Mouse (Mus musculus) adrenal gland, adult 18-20 months (tissue): ENCODE measurements around the gene Cela3a. TPM values are rescaled to one million over a fixed set of nuclear protein-coding genes. Genes with fewer than 3 reads are reported as not detected.
"Not testable (repeated sequence)": the region's sequence is repeated elsewhere in the genome, so short reads cannot be mapped to it uniquely, and the experiment has no call there.

Source experiments
- DNase-seq, 2 experiments: peaks; one replicate each; pipeline ENCODE4 v3.0.0; 2021 to 2022; ENCODE audit warnings: low spot score in 2 of 2
- long read RNA-seq, 2 experiments: library from polyadenylated mRNA; stranded (forward); transcript quantifications; one replicate each; pipeline ENCODE4 v2.0.0; 2021
- total RNA-seq, 2 experiments: library from RNA; stranded (reverse); gene quantifications; 1 replicate in 1 of 2; 2 replicates in 1 of 2; pipeline ENCODE4 v1.2.3; 2021

The Cela3a gene
- total RNA-seq: not detected
- long read RNA-seq, experiment 1: 0 reads
- long read RNA-seq, experiment 2: 0 reads

DNA sequence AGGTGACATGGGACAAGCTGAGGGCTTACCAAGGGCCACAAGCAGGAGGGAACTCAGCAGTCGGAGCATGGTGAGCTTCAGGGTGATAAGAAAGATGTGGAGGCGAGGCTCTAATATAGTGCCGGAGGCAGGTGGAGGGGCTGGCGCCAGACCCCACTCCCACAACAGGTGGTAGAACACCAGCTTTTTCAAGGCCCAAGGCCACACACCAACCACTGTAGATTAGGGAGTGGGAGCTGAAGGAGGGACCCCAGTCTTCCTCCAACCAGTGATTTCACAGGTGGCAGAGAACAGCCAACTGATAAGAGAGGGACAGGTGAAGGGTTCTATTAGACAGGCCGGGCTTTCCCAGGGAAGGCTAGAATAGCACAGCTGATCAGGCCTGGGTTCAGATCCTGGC lies at the start of gene Cela3a:
Gene Cela3a (minus strand): TSS at position 101 of the 400 bp plus-strand sequence.
- no peak for DNase-seq

DNA sequence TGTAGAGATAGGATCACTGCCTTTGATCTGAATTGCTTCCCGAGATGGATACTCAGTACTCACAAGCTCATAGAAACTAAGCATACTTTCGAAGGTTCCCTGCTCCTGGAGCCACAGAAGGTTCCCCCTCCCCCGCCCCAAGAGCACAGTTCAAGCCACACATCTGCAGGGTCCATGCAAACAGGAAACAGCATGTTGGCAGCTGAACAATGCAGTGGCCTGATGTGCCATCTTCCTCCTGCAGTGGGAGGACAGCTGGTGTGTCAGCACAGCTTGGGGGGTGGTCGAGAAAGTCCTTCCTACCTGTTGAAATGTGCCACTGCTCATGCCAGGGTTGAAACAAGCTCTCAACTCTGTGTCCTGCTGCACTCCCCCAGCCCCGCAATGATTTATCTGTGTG lies 49.3 kb upstream of the Cela3a start:
- DNase-seq: no peak

DNA sequence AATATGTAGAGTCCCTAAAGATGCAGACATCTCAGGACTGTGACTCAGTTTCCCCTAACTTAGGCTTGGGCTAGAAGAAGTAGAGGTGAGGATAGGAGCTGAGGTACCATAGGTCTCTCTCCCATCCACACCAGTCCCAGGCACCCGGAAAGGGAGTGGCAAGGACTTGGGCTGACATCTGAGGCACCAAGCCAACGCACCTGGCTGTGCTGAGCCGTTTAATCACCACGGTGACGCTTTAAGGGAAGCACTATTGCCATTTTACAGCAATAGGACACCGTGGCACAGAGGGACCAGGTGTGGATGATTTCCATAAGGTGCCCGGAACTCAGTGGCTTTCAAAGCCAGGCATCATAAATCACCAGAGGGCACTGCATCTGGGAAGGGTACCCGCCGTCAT lies 48.7 kb upstream of the Cela3a start:
- DNase-seq: no peak

DNA sequence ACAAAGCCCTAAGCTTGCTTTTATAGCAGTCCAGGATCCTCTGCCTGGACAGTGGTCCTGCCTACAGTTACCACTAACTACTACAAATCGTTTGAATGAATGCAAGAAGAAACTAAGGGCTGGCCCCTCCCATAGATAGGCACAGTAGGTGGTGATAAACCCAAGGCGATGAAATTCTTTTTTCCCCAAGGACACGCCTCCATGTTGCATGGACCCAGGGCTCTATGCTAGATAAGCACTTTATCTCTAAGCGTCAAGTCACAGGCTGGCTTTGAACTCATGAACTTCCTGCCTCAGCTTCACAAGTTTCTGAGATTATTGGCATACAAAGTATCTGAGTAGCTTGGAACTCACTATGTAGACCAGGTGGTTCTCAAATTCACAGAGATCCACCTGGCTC lies 47.7 kb upstream of the Cela3a start:
- DNase-seq: no peak

DNA sequence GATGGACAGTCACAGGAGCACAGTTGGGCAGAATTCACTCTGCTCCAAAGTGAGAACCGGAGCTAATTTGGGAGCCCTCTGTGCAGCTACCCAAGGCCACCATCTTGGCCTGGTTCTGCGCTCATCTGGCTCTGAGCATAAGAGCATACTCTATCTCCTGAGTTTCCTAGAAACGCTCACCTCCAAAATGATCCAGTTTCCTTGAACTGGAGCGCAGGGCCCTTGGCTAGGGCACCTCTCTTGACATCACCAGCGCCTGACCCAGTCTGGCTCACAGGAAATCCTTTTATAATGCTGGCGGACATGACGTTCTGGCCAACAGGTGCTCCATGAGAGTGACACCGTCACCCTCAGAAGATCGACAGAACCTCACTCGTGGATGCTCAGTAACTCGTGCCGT lies 47.0 kb upstream of the Cela3a start:
- DNase-seq: no peak

DNA sequence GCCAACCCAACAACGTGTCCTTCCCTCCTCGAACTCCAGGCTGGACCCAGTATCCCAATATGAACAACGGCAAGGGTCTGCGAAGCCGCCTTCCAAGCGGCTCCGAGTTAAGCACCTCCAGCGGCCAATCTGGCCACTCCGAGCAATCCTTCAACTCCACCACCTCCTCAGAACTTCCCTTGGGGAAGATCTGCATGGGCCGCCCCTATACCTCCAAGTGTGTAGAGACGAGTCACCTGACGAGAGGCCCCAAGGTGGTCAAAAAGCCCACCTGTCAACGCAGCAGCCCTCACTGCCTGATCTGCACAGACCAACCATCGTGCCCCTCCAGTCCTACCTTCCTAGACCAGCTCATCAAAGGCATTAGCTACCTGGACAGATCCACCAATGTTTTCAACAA lies 45.0 kb upstream of the Cela3a start:
- no peak for DNase-seq

DNA sequence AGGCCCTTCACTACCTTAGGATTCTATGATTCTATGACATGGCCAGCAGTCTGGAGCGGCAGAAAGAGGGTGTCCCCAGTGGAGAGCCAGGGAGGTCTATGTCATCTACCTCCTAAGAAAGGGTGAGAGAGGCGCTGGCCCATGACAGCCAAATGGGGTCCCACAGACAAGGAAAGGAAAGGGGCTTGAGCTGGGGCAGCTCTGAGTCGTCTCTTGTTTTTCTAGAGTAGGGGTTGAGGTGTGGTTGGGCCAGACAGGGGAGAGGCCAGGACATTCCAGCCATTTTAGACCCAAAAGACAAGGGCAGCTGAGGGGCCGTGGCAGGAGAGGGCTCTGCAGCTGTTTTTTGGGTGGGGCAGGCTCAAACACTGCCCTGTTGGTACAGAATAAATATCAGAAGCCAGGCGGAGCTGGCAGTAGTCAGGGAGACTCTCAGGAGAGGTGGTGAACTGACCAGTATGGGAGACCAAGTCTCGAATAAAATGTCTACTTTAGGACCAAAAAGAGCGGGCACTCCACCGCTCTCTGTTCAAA lies 43.7 kb upstream of the Cela3a start, which contains the start of gene 1700013G24Rik:
Gene 1700013G24Rik (plus strand): TSS at position 51 of the 534 bp plus-strand sequence.
- no peak for DNase-seq

DNA sequence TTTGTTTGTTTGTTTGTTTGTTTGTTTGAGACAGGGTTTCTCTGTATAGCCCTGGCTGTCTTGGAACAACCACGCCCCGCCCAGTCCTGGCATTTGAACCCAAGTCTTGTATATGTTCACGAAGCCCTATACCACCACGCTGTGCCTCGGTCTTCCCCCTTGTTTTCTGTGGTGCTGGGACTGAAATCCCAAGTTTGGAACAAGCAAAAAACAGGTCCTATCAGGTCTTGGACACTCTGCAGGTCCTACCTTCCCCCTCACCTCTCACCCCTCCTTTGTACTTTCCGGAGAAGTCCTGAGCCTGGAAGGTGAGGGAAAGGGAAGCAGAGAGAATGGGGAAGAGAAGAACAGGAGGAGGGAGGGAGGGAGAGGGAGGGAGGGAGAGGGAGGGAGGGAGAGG lies 42.6 kb upstream of the Cela3a start:
- DNase-seq: no peak

DNA sequence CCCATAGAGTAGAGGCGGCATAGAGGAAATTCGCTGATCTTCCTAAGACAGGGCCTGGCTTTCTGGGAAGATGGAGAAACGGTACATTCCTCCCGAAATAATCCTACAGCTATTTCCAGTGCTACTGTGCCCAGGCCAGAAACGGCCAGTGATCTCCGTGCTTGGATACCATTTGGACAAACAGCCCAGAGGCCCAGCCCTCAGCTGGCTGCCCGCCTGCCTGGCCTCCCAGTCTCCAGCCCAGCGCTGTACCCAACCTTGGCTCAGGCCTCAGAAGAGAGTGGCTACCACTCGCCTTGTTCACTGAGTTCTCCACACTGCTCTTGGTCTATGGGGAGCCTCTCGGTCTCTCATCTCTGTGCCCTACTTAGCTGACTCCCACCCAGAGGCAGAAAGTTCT lies 40.1 kb upstream of the Cela3a start:
- no peak for DNase-seq

DNA sequence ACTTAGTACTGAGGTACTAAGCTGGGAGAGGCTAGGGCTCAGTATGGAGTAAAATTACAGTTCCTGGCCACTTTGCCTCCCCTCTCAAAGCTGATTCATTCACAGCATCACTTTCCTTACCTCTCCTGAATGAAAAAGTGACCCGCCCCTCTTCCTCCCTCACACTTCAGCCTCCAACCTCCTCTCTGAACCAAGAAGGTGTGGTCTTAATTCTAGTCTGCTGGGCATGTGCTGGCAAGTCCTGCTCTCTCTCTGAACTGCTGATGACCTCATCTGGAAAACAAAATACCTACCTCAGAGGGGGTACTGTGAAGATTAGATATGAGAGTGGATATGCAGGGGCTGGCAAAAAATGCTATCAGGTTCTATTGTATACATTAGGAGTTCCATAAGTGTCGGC lies 39.5 kb upstream of the Cela3a start:
- DNase-seq: no peak

DNA sequence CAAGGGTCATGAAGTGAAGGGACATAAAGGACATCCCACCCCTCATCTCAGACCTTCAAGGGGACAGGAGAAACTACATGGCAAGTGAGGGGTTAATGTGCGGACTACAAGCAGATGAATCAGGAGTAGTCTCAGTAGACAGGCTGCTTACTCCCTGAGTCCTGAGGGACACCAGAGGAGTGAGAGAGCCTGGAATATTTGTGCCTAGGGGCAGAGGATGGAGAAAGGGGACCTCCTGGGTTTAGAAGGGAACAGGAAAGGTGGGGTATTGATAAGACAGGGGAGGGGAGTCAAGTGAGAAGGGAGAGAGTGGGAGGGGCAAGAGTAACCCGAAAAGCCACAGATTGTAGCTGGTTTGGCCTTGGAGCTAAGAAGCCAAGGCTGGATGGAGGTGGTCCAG lies 39.0 kb upstream of the Cela3a start:
- no peak for DNase-seq

DNA sequence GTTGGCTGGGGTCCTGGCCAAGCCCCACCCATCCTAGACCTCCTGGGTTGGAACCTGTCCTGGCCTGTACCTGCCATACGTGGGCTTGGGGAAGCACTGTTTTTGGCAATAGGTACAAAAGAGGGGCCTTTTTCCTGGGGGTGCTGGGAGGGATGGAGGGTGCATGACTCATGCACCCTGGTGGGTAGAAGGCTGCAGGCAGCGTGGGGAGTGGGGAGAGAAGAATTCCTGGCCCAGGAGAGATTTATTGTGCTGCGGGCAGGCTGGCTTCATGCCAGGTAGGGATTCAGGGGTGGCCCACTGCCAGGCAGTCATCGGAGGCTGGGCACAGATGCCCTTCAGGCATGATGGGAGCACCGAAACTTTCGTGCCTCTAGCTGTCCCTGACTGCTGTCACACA lies 38.6 kb upstream of the Cela3a start:
- peak; percentile 64 to 68 for DNase-seq

DNA sequence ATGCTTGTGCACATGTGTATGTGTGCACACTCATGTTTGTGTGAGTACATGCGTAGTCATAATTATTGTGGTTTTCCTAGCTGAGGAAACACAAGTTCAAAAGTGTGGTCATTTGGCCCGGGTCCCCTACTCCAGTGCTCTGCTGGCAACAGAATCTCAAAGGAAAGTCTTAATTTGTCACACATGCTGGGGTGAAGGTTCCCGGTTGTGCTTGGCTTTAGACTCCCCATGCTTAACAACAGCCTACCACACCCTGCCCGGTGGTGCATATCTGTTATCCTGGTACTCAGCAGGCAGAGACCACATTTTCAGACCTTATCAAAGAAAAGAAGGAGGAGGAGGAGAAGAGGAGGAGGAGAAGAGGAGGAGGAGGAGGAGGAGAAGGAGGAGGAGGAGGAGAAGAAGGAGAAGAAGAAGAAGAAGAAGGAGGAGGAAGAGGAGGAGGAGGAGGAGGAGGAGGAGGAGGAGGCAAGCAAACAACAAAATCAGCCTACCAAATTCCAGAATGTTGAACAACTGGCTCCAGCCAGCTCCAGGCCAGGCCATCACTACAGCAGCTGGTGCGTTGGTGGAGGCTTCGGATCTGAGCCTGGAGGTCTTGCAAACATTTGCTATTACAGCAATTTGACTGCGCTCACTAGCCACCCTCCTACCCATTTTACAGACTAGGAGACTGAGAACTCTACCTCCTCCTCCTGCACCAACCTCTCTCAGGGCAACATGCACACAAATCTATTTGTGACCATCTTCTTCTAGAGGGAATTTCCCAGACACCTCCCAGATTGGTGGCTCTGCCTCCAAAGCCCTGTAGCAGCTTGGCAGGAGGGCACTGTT lies 38.0 kb upstream of the Cela3a start:
- no peak for DNase-seq

DNA sequence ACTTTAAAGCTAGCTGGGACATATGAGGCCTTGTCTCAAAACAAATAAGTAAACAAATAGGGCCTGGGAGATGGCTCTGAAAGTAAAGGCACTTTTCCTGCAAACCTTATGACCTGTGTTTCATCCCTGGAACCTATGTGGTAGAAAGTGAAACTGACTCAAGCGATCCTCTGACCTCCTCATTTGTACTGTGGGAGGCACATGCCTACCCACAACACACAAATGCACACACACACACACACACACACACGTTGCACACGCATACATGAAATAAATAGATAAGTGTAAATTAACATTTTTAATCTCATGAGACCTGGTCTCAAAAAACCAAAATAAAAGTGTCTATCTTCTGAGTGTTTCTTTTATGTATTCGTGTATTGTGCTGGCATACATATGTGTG lies 36.3 kb upstream of the Cela3a start:
- no peak for DNase-seq

DNA sequence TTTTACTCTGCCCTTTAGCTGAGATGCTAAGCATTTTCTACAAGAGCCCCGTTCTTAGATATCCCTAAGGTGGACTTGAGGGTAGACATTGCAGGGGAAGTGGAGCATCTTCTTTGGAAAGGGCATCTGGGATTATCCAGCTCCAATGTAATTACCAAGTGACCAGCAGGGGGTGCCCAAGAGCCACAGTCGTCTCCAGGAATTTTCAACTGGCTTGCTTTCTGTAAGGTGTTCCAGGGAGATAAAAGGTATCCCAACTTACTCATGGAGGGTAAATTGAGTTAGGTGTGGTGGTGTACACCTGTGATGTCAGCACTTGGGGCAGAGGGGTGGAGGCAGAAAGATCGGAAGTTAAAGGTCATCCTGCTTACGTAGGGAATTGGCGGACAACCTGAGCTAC lies 34.0 kb upstream of the Cela3a start:
- DNase-seq: peak; percentile 82 to 85

DNA sequence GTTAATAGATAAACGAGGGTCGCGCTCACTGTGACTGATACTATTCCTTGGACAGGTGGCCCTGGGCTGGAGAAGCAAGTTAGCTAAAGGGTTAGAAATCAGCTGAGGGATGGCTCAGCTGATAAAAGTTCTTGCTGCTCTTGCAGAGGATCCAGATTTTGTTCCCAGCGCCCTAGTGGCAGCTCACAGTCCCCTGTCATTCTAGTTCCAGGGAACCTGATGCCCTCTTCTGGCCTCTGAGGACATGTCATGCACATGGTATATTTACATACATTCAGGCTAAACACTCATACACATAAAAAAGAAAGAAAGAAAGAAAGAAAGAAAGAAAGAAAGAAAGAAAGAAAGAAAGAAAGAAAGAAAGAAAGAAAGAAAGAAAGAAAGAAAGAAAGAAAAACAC lies 31.7 kb upstream of the Cela3a start:
- DNase-seq: no peak

DNA sequence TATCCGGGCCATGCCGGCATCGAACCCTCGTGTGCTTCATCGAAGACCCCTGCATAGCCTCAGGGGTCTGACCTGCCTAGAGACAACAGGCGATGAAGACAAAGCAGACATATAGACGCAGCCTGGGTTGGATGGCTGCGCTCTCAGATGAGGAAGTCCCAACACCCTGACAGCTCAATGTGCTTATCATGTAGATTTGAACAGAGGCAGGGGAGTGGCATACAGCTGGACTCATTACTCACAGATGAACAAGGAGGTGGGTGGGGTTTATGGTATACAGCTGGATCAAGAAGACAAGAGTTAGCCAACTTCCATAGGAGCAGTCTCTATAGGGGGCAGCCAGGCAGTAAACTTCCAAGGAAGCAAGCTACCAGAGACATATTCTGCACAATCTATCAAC lies 29.3 kb upstream of the Cela3a start:
- DNase-seq: no peak

DNA sequence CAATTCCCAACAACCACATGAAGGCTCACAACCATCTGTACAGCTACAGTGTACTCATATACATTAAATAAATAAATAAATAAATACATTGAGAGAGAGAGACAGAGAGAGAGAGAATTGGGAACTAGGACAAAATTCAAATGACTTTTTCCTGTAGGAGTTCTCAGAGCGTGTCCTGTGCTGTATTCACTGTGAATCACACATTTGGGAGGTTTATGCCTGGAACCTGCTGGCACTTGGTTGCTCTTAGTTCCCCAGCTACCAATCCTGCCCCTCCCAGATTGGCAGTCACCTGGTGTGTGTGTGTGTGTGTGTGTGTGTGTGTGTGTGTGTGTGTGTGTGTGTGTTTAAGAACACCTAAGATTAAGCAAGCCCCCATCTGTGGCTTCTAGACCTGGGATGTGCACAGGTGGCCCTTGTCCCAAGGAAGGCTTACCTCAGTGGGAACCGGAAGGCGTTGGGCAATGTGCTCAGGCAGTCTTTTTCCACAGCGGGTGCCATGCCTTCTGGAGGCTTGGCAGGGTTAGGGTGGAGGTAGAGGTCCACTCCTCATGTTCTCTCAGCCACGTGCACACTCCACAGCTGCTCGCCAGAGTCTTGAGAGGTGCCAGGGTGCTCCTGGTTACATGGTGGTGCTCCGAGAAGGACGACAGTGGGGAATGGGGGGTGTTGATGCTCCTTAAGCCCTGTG lies 27.5 kb upstream of the Cela3a start:
- DNase-seq: no peak

DNA sequence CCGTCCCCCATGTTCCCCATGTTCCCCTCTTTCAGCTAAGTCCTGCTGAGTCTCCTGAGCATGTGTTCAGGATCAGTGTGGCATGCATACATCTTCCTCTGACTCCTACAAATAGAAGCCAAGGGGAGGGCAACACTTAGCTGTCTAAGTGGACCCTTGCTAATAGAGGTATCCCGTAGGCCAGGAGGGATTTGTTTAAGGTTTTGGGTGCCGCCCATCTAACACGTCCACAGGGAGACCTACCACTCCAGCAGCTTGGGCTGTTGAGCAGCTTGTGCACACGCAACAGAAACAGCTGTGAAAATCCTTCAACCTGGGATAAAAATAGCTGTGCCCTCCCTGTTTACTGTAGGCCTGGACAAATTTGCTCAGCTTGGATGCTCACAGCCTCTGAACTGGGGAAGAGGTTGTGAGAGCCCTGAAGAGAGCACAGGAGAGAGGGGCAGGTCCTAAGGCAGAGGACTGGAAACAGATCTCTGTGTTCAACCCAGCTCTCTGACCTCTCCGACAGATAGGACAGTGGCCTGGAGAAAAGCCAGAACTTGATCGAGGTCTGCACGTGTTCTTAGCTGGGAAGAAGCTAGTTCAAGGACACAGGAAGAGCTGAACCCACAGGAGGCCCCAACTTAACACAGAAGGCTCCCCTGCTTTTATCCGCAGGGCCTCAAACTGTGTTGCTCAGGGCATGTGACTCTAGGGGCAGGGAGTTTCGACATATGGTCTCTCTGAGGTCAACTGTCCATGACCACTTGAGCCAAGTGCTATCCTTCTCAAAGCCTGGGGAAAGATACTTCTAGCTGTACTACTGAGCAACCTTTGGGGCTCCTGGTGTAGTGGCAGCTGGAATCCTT lies 23.3 kb upstream of the Cela3a start:
- DNase-seq: not testable (repeated sequence)

DNA sequence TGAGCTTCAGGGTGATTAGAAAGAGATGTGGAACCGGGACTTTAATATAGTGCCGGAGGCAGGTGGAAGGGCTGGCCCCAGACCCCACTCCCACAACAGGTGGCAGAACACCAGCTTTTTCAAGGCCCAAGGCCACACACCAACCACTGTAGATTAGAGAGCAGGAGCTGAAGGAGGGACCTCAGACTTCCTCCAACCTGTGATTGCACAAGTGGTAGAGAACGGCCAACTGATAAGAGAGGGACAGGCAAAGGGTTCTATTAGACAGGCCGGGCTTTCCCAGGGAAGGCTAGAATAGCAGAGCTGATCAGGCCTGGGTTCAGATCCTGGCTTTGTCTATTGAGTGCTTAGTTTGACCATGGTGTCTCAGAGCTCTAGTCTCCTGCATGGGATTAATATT lies 20.9 kb upstream of the Cela3a start, which contains the start of gene Cela3b:
Gene Cela3b (minus strand): TSS at position 39 of the 400 bp plus-strand sequence.
- no peak for DNase-seq
